Mouse (Mus musculus) T-cell, adult 2 months (primary cell): ENCODE measurements around the gene Rhbdd3.
A peak's percentile ranks its signal among the peaks of the same experiment; 100 is the strongest.
"Not testable (repeated sequence)": the region's sequence is repeated elsewhere in the genome, so short reads cannot be mapped to it uniquely, and the experiment has no call there.

ENCODE experiments used
- DNase-seq: peaks from one replicate; pipeline ENCODE4 v3.0.0; 2022; ENCODE audit warnings: low spot score

The Rhbdd3 gene

DNA sequence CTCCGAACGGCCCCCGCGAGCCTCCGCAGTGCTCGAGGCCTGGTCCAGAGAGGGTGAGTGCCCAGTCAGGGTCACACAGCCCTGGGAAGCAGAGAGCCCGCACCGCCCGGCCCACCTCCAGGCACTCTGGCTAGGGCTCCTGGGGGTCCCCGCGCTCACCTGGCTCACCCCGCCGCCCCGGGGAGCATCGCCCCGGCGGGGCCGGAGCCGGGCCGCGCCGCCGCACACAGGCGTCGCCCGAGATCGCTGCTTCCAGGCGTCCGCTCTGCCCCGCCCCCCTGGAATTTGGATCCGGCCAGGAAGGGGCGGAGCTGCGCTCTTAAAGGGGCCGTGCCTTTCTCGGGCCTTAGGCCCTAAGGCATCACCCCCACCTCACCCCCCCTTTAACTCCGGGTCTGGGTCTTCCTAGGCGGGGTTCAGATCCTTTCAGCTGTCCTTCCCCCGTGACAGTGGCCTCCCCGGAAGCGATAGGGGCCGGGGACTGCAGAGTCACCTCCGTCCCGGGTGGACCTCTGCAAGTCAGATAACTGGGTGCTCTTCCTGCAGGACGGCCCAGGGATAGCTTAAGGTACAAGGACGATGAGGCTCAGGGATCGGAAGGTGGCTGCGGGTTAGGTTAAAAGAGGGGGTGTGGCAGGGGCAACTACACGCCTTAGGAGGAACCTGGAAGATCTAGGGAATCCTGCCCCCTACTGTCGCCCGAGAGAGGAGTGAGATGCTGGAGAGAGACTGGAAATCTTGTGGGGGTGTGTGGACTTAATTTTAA is 33.5 kb upstream of the Rhbdd3 start, which contains the start of gene Gas2l1:
TSS of gene Gas2l1 (minus strand) at position 272 of the 766 bp plus-strand sequence.
- DNase-seq = peak; percentile 30

DNA sequence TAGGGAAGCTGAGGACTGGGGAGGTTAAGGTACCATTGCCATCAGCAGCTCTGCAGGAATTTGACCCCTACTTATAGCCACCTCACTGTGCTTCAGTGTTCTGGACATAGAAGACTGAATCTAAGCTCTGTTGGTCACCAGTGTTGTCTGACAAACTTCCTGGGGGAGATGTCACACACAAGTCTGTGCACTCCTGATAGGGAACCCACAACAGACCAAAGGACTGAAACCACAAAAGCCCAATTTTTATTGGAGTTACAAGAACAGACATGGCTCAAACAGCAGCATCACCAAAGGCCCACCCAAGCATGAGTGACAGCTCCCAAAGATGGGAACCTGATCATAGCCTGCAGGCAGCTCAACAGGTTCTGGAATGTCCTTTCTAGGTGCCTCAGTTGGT is 31.7 kb upstream of the Rhbdd3 start:
- no peak for DNase-seq

DNA sequence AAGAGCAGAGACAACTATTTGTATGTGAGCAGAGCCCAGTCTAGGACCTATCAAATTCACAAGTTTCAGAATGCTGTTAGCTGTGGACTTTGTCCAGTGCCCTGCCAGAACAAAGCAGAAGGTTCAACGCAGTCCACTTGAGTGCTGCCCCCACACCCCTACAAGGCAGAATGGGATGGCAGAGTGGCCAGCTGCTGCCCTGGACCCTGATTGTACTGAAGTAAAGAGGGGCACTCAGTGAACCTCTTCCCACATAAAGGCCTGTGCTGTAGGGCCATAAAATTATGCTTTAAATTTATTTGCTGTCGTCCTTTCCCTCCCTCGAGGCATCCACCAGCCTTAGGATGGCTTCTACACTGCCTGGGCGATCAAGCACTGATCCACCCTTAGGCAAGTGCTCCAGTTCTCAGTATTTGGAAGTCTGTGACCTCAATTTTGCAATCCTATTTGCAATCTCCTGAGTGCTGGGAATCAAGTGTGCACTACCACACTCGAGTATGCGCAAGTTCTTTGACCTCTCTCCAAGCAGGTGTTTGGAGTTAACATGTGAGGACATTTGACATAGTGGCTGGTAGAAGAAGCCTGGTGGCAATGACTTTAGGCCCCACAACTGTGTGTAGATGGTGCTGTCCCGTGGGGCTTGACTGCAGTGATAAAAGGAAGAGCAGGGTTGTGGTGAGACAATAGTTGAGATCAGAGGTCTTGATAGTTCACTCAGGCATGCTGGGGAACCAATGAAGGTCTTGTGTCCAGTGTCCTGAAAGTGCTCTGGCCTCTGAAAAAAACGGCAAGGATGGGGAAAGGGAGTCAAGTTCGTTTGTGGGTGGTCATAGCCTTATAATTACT is 30.4 kb upstream of the Rhbdd3 start:
- DNase-seq = no peak

DNA sequence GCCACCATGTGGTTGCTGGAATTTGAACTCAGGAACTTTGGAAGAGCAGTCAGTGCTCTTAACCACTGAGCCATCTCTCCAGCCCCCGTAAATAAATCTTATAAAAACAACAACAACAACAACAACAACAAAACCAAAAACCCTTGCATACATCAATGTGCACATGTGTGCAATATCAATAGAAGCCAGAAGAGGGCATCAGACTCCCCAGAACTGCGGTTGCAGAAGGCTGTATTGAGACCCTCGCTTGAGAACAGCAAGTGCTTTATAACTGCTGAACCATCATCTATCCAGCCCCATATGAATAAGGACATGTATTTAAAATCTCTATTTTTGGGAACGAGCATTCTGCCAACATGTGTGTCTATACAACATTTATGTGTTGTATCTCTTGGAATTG is 23.8 kb upstream of the Rhbdd3 start:
- peak; percentile 34 for DNase-seq

DNA sequence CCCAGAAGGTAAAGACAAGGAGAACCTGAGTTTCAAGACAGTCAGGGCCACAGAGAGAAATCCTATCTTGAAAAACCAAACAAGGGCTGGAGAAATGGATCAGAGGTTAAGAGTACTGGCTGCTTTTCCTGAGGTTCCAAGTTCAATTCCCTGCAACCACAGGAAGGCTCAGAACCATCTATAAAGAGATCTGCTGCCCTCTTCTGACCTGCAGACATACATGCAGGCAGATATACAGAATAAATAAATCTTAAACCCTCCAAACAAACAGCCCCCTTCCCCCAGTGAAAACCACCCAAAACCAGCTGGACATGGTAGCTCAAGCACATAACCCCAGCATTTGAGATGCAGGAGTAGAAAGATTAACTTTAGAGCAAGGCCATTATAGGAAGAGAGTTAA is 23.0 kb upstream of the Rhbdd3 start:
- DNase-seq = no peak

DNA sequence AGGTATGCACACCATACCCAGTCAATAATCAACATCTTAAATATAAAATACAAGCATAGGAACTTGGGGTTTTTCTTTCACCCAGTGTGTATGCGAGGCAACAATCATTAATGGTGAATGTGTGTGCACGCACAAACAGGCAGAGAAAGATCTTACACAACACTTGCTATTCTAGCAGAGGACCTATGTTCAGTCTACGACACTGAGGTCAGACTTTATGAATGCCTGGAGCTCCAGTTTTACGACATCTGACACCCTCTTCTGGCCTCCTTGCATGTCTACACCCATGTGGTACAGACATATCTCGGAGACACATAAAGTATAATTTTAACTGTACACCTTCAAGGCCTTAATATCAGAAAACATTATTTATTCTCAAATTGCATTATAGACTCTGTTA is 21.9 kb upstream of the Rhbdd3 start:
- DNase-seq = not testable (repeated sequence)

DNA sequence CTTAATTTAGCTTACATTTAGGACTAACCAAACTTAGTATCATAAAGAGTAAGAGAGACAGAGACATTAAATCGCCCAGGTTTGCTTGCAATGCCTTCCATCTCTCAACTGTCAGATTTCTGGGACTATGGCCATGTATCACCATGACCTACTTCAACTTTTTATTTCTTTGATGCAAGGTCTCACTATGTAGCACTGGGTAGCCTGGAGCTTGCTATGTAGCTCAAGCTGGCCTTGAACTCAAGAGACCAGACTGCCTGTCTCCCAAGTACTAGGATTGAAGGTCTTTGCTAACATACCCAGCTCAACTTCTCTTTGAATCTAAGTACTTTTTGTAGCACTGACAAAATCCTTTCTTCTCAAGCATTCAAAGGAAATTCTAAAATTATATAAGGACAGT is 9.6 kb upstream of the Rhbdd3 start:
- no peak for DNase-seq

DNA sequence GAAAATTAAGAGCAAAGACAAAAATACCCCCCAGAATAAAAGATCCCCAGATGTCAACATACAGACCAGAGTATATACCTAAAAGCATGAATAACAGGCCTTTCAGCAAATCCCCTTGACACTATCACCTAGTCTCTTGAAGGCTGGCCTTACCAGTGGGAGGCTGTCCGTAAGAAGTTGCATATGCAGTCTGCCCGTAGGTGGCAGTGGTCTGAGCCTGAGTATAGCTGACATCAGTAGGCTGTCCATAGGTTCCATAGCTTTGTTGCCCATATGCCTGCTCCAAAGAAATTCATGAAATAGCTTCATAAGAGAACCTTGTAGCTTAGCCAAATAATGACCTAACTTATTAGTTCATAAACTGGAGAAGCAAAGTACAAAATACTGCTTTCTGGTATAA is 7.0 kb upstream of the Rhbdd3 start:
- DNase-seq = no peak

DNA sequence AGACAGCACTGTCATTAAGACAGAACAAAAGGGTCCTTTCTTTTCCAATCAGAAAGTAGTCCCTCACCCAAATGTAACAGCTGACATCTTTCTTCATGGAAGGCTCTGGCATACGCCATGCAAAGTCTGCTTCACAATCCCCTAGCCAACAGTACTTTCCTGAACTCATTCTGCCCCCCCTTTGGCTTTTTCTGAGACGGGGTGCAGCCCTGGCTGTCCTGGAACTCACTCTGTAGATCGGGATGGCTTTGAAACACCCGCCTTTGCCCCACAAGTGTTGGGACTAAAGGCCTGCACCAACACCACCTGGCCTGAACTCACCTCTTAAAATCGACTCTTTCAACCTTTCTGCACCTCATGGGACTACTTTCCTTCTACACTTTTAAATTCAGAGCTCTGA is 2.8 kb upstream of the Rhbdd3 start:
- no peak for DNase-seq

DNA sequence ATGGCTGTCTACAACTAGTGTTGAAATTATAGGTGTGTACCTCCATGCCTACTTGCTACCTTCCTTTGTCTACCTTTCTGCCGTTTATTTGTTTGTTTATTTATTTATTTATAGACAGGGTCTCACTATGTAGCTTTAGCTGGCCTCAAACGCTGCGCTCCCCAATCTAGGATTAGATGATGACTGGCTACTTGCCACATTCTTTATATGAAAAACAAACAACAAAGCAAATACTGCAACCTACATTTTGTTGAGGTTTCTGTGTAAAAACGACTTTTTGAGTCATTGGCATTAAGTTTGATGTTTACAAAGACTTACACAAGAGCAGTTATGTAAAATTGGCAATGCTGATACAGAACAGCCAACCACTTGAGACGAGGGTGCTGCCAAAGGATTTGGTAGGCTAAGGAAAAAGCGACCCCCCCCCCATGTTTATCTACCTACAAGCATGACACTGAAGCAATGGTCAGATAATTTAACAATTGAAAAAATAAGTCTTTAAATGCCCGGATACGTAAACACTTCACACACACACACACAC is 2.2 kb upstream of the Rhbdd3 start:
- no peak for DNase-seq

DNA sequence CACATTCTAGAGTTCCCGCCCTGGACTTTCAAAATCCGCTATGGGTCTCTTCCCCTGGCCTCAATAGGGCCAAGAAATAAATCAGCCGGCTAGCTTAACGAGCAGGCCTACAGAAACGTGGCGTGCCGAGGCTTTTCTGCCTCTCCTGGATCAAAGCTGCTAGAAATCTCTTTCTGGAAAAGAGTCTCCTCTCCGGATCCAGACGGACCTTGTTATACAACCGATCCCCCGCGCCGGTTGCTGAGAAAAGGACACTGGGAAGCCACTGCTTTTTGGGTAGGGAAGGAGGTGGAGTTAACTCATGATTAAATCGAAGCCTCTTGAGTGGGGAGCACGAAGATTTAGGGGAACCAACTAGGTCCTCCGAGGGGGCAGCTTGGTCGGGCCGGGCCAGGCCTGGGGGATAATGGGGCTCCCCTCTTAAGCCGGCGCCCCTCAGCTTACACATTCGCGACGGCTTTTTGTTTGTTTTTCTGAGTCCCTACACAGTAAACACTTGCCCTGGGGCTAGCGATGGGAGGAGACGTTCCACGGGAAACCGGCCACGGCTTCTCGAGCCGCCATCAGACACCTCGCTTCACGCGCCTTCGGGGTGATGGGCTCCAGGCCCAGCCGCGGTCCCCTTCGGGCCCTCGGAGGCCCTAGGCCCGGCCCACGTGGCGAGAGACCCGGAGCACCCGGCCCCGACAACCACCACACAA is 541 bp upstream of the Rhbdd3 start:
- peak; percentile 21 for DNase-seq

DNA sequence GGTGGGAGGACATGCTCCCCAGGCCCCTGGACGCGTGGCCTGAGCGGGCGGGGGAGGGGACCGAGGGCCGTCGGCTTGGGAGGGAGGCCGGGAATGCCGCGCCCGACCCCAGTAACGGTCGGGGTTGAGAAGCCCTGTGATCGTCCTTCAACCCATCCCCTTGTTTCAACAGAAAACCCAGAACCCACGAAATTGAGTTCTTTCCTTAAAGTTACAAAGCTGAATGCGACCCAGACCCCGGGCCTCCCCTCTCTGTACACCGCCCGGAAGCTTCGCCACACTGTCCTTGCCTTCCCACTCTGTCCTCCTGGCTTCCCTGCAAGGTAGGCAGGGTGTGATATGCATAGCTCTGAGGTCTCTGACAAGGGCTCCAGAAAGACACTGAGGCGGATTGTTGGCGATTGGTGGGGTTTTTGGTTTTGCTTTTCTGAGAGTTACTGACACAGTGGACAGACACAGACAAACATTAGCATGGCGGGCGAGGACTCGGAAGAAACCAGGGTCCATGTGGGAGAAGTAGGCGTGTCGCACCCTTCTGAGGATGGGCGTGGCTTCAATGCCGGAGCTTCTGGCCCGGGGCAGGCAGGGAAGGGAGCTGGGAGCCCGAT is 954 bp downstream of the Rhbdd3 start:
- DNase-seq = peak; percentile 56

DNA sequence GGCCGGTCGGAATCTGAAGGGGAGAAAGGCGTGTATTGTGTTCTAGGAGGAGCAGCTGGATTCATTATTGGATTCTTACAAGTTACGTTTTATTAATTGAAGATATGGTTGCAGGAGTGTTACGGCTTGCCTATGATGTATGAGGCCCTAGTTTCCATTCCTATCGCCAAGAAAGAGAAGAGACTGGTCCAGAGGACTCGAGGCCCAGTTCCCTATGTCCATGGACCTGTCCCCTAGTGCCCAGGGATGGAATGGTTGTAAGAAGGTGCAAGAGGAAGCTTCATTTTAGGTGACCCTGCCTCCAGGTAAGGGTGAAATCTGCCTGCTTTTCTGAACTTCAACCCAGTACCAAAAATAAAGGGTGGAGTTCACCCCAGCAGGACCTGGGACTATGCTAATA is 1.6 kb downstream of the Rhbdd3 start:
- DNase-seq = no peak

DNA sequence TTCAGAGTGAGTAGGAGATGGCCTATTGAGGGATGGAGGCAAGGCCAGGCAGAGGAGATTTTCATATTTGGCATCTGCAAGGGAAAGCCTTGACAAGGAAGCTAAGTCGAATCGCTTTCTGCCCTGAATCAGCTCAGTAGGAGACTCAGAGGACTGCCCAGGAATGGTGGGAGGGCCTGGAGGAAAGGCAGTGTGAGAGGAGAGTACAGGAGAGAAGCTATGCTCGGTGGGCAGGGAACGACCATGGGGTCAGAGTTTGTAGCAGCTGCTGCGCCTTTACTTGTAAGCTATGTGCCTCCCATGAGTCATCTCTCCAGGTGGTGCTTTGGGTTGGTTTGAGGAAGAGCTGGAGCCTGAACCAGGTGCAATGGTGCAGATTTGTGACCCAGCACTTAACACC is 2.1 kb downstream of the Rhbdd3 start:
- DNase-seq = no peak

DNA sequence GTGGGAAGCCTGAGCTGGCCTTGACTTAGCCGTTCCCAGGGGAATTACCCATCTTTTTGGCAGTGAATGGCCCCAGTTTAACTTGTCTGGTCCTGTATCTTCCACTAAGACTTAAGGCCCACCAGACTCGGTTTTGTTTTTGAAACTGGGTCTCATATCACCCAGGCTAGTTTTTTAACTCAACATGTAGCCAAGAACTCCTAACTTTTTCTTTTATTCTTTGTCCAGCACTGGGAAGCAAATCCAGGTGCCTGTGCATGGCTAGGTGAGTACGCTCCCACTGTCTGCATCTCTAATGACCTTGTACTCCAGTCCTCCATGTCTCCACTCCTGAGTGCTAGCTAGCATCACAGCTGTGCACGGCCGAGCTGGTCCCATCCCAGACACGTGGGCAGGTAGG is 2.9 kb downstream of the Rhbdd3 start:
- DNase-seq = no peak

DNA sequence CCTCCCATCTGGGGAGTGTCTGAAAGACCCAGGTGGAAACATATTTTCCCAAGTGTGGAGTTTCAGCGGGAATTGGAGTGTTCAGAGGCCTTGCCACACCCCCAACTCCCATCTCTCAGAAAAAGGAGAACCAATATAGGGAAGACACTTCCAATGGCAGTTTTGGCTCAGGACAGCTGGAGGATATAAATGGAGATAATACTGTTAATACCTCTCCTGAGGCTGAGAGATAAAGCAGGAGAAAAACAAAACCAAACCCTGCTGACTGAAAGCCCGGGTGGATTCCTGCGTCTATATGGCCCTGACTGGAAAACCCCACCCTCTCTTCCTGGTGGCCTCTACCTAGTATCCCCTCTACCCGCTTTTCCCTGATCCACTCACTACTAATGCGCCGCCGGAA is 3.7 kb downstream of the Rhbdd3 start:
- DNase-seq = no peak

DNA sequence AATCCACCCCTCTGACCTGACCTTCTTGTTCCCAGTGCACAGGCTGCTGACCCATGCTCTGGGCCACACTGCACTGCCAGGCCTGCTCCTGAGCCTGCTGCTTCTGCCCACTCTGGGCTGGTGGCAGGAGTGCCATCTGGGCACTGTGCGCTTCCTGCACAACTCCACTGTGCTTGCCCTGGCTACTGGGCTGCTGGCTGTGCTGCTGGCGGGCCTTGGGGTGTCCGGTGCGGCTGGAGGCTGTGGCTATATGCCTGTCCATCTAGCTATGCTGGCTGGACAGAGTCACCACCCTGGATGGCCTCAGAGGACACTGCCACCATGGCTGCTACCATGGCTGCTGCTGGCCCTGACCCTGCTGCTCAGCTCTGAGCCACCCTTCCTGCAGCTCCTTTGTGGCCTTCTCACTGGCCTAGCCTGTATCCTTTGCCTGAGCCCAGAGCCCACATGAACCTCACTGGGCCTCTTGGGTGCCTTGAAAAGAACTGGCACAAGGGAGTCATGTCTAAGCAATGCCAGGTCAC is 5.3 kb downstream of the Rhbdd3 start:
- no peak for DNase-seq

DNA sequence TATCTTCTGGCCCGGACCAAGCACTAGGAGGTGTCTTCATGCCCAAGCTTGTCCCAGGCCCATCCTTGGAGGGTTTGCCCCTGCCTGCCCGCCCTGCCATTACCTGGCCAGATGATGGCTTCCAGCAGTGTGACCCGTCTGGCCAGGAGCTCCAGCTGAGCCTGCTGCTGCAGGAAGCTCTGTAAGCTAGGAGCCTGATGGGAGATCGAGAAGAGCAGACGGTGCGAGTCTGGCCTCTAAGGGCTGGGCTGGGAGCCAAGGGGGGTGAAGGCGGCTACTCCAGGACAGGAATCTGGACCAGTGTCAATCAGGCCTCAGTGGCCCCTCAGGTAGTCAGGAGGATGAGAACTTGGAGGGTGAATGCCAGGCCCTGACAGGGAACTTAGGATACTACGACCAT is 10.7 kb downstream of the Rhbdd3 start:
- DNase-seq = no peak

DNA sequence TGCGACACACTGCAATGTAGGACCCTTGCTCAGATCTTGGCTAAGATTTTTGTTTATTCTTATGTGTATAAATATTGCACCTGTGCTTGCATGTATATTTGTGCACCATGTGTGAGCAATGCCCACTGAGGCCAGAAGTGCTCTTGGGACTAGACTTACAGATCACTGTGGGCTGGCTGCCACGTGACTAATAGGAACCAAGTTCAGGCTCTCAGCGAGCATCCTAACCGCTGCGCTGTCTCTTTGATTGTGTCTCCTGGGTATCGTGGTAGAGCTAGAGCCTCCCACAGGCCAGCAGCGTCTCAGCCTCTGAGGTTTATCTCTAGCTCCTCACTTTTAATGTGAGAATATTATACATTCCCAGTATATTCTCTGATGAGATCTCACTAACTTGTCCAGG is 14.9 kb downstream of the Rhbdd3 start:
- DNase-seq = no peak

DNA sequence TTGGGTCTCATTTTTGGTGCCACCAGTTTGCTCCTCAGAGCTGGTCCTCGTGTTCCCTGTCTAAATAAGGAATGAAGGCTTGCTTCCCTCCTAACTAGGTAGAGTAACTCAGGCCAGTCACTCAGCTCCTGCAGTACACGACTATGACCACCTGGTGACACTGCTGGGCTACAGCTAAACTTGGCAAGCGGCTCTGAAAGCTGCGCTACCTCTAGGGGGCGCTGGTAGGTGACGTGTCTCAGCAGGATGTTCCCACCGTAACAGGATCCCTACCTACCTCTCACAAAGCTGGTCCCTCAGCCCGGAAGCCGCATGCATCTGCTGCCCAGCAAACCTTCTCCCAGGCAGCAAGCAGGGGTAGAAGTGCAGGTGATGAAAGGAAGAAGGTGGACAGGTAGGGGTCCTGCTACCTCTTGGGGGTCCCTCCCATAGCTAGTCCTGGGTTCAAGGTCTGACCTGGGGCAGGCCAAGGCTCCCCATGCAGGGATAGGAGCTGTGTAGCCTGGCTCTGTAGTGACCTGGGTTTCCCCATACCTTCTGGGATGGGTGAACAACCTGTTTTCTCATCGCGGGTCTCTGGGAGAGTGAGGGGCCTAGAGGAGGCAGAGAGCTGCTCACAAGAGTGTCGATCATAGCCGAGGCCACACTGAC is 16.3 kb downstream of the Rhbdd3 start:
- peak; percentile 90 for DNase-seq

DNA sequence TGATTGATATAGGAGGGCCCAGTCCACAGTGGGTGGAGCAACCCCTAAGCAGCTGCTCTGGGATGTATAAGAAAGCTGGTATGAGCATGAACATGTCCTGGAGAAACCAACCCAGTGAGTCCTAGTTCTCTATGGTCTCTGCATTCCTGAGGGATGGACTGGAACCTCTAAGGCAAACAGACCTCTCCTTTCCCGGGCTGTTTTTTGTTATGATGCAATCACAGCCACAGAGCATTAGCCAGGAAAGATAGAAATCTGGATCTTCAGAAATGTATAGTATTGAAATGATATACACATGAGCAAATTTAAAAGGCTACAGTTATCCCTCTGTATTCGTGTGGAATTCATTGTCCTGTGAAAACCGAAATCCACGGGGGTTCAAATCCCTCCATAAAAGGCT is 27.0 kb downstream of the Rhbdd3 start:
- no peak for DNase-seq
